Mouse (Mus musculus) CH12.LX (cell line): Measurements from ENCODE around the gene Msmp. TPM values are rescaled to one million over a fixed set of nuclear protein-coding genes. Genes with fewer than 3 reads are reported as not detected.

Experiments used
- DNase-seq: peaks from one replicate; pipeline ENCODE4 v3.0.0-alpha.2; 2013; ENCODE audit errors: extremely low read depth
- H3K27ac ChIP-seq: 2 replicates; pipeline ENCODE4 v1.5.1; 2012; ENCODE audit warnings: low read depth, mild to moderate bottlenecking, control low read depth, moderate library complexity; ENCODE audit not compliant: insufficient read depth
- H3K27me3 ChIP-seq: replicated peaks from 2 replicates; pipeline ENCODE3; 2012; ENCODE audit warnings: inconsistent platforms
- H3K36me3 ChIP-seq, 2 experiments: replicated peaks in 1 of 2; 2 replicates each; pipeline versions ENCODE3 to v1.6.1; 2012; ENCODE audit warnings: inconsistent platforms in 1 of 2, low read length in 1 of 2, mild to moderate bottlenecking in 1 of 2, mixed read lengths in 1 of 2, moderate library complexity in 1 of 2; ENCODE audit not compliant: control insufficient read depth in 1 of 2, insufficient read depth in 1 of 2
- H3K4me1 ChIP-seq, 2 experiments: 2 replicates each; pipeline ENCODE4 v1.6.1; 2012; ENCODE audit warnings: inconsistent platforms in 1 of 2, moderate library complexity in 1 of 2; ENCODE audit not compliant: insufficient read depth in 2 of 2, control insufficient read depth in 1 of 2
- H3K4me2 ChIP-seq: 2 replicates; pipeline ENCODE4 v1.6.1; 2012; ENCODE audit warnings: low read depth, mild to moderate bottlenecking, control low read depth; ENCODE audit not compliant: poor library complexity, insufficient read depth, severe bottlenecking
- H3K4me3 ChIP-seq, 3 experiments: fragments of 150-350 bp in 1 of 3; sonication (generic) in 1 of 3; replicated peaks in 1 of 3; 2 replicates each; pipeline versions ENCODE3 to v1.5.1; 2011 to 2012; ENCODE audit warnings: low read depth in 2 of 3, low read length in 2 of 3, mild to moderate bottlenecking in 2 of 3, moderate library complexity in 2 of 3, control low read depth in 1 of 3, improper control_type of control experiment in 1 of 3, inconsistent platforms in 1 of 3, mixed read lengths in 1 of 3; ENCODE audit not compliant: poor library complexity in 1 of 3
- H3K79me2 ChIP-seq: replicated peaks from 2 replicates; pipeline ENCODE4 v1.6.1; 2012; ENCODE audit warnings: mild to moderate bottlenecking, moderate library complexity; ENCODE audit not compliant: control insufficient read depth, poor library complexity, insufficient read depth, severe bottlenecking; ENCODE audit errors: extremely low read depth
- H3K9ac ChIP-seq: 2 replicates; pipeline ENCODE4 v1.6.1; 2012; ENCODE audit warnings: low read depth, mild to moderate bottlenecking, control low read depth, moderate library complexity; ENCODE audit not compliant: insufficient read depth
- H3K9me3 ChIP-seq: replicated peaks from 2 replicates; pipeline ENCODE3; 2012; ENCODE audit warnings: low read length, inconsistent platforms, mixed read lengths
- CHD1 ChIP-seq: IDR thresholded peaks from 2 replicates; pipeline ENCODE4 v1.6.1; 2012; ENCODE audit warnings: low read depth, low read length, improper control_type of control experiment, inconsistent platforms
- CHD2 ChIP-seq: IDR thresholded peaks from 2 replicates; pipeline ENCODE4 v1.6.1; 2011; ENCODE audit warnings: low read length, improper control_type of control experiment
- ELF1 ChIP-seq: IDR thresholded peaks from 2 replicates; pipeline ENCODE4 v1.6.1; 2014; ENCODE audit warnings: low read depth, mild to moderate bottlenecking, inconsistent platforms, low read length, improper control_type of control experiment
- HCFC1 ChIP-seq: IDR thresholded peaks from 2 replicates; pipeline ENCODE4 v1.6.1; 2012; ENCODE audit warnings: low read depth, mild to moderate bottlenecking, inconsistent platforms, low read length, improper control_type of control experiment
- IRF4 ChIP-seq: IDR thresholded peaks from 2 replicates; pipeline ENCODE4 v1.6.1; 2014; ENCODE audit warnings: low read depth, mild to moderate bottlenecking, inconsistent platforms, low read length, improper control_type of control experiment
- JUN ChIP-seq: IDR thresholded peaks from 2 replicates; pipeline ENCODE4 v1.6.1; 2011; ENCODE audit warnings: low read depth, mild to moderate bottlenecking, low read length, improper control_type of control experiment, moderate library complexity; ENCODE audit not compliant: insufficient read depth
- JUND ChIP-seq: conservative IDR thresholded peaks from 2 replicates; pipeline ENCODE4 v1.6.1; 2011; ENCODE audit warnings: low read depth, low read length, improper control_type of control experiment
- MAFK ChIP-seq: IDR thresholded peaks from 2 replicates; pipeline ENCODE4 v1.6.1; 2011; ENCODE audit warnings: low read length, improper control_type of control experiment; ENCODE audit not compliant: insufficient replicate concordance
- MAX ChIP-seq: IDR thresholded peaks from 2 replicates; pipeline ENCODE4 v1.6.1; 2011; ENCODE audit warnings: low read length, improper control_type of control experiment
- MEF2A ChIP-seq: IDR thresholded peaks from 2 replicates; pipeline ENCODE4 v1.6.1; 2014; ENCODE audit warnings: low read depth, mild to moderate bottlenecking, inconsistent platforms, low read length, improper control_type of control experiment, borderline replicate concordance
- MXI1 ChIP-seq: IDR thresholded peaks from 2 replicates; pipeline ENCODE4 v1.6.1; 2011; ENCODE audit warnings: mild to moderate bottlenecking, low read depth, low read length, improper control_type of control experiment
- NELFE ChIP-seq: IDR thresholded peaks from 2 replicates; pipeline ENCODE4 v1.6.1; 2011; ENCODE audit warnings: low read depth, low read length, improper control_type of control experiment
- NRF1 ChIP-seq: IDR thresholded peaks from 2 replicates; pipeline ENCODE4 v1.6.1; 2014; ENCODE audit warnings: low read depth, mild to moderate bottlenecking, inconsistent platforms, low read length, improper control_type of control experiment, moderate library complexity
- PAX5 ChIP-seq: IDR thresholded peaks from 2 replicates; pipeline ENCODE4 v1.6.1; 2012; ENCODE audit warnings: low read length, inconsistent platforms, mixed read lengths
- SMC3 ChIP-seq: IDR thresholded peaks from 2 replicates; pipeline ENCODE4 v1.6.1; 2011; ENCODE audit warnings: low read depth, low read length, improper control_type of control experiment
- TBP ChIP-seq: conservative IDR thresholded peaks from 2 replicates; pipeline ENCODE4 v1.6.1; 2011; ENCODE audit warnings: low read depth, low read length, improper control_type of control experiment
- UBTF ChIP-seq: IDR thresholded peaks from 2 replicates; pipeline ENCODE4 v1.6.1; 2012; ENCODE audit warnings: low read depth, mild to moderate bottlenecking, inconsistent platforms, low read length, improper control_type of control experiment, moderate library complexity
- USF1 ChIP-seq: IDR thresholded peaks from 2 replicates; pipeline ENCODE4 v1.6.1; 2014; ENCODE audit warnings: low read depth, mild to moderate bottlenecking, inconsistent platforms, low read length, improper control_type of control experiment
- USF2 ChIP-seq: conservative IDR thresholded peaks from 2 replicates; pipeline ENCODE4 v1.6.1; 2011; ENCODE audit warnings: low read depth, low read length, improper control_type of control experiment
- ZKSCAN1 ChIP-seq: IDR thresholded peaks from 2 replicates; pipeline ENCODE4 v1.6.1; 2012; ENCODE audit warnings: low read depth, inconsistent platforms, low read length, improper control_type of control experiment, borderline replicate concordance
- ZMIZ1 ChIP-seq: IDR thresholded peaks from 2 replicates; pipeline ENCODE4 v1.6.1; 2012; ENCODE audit warnings: low read depth, mild to moderate bottlenecking, inconsistent platforms, low read length, improper control_type of control experiment
- ZNF384 ChIP-seq: IDR thresholded peaks from 2 replicates; pipeline ENCODE4 v1.6.1; 2012; ENCODE audit warnings: low read depth, low read length, improper control_type of control experiment, inconsistent platforms
- dilution Hi-C: fragments of 300-500 bp; cut with MboI; formaldehyde crosslinking; loops from 2 replicates; pipeline ENCODE4 v1.14.3; 2020; ENCODE audit warnings: low sequenced_read_pairs; ENCODE audit not compliant: extremely low pct_unique_long_range_greater_than_20kb, extremely low pct_ligation_motif_present
- in situ Hi-C: fragments of 300-500 bp; cut with MboI; formaldehyde crosslinking; loops from 3 replicates; pipeline ENCODE4 v1.14.3; 2019; ENCODE audit warnings: low sequenced_read_pairs, low pct_ligation_motif_present, low pct_unique_long_range_greater_than_20kb, mixed read lengths
- polyA plus RNA-seq: library from polyadenylated mRNA; unstranded; fragments of >175 nt; gene quantifications from 2 replicates; pipeline ENCODE4 v1.2.1, GENCODE M21; 2012; ENCODE audit warnings: low read depth; ENCODE audit not compliant: insufficient read length
- total RNA-seq, 2 experiments: library from RNA; depleted of rRNA; stranded (reverse); fragments of 300-350 nt in 1 of 2; fragments of >200 nt in 1 of 2; gene quantifications; 2 replicates each; pipeline ENCODE4 v1.2.3; 2012 to 2014

Msmp gene
- total and polyA plus RNA-seq, 3 experiments, result 0.72 to 5.9 TPM; not detected in 1

- H3K27ac ChIP-seq, result no peak overlapping the region
These were observed 7.7 kb upstream of the Msmp start for GRCm38 (mm10) chr4:43591961-43592360.

GRCm38 (mm10) chr4:43591543-43591942 lies 7.2 kb upstream of the Msmp start:
- Histone ChIP-seq H3K27me3 (no peaks in the 10 kb centered on the region), H3K4me1 (no peaks in the 10 kb centered on the region), H3K36me3 (peaks cover 0 to 10% of the 10 kb centered on the region in 2 experiments), H3K4me2 (no peak overlapping the region), H3K79me2 (no peaks in the 10 kb centered on the region), H3K9me3 (no peaks in the 10 kb centered on the region), H3K9ac (no peak overlapping the region), H3K27ac (no peak overlapping the region), H3K4me3 (no peak overlapping the region)
- dilution Hi-C loops, result no loop called here
- in situ Hi-C loops, result no loop called here
- TF ChIP-seq ZMIZ1 (no peak), HCFC1 (no peak), MXI1 (no peak), MAX (no peak), PAX5 (no peak), UBTF (no peak), MEF2A (no peak), ELF1 (no peak), TBP (no peak), JUN (no peak), USF2 (no peak), MAFK (no peak), USF1 (no peak), NRF1 (no peak), IRF4 (no peak), NELFE (no peak)
- no peak for DNase-seq

More at GRCm38 (mm10) chr4:43591961-43592360, 7.7 kb upstream of the Msmp start:
- Histone ChIP-seq H3K9me3 (no peaks in the 10 kb centered on the region), H3K4me3 (no peak overlapping the region), H3K27me3 (no peaks in the 10 kb centered on the region), H3K4me1 (no peaks in the 10 kb centered on the region), H3K4me2 (no peak overlapping the region), H3K36me3 (peaks cover 0 to 5% of the 10 kb centered on the region in 2 experiments), H3K9ac (no peak overlapping the region), H3K79me2 (no peaks in the 10 kb centered on the region)
- in situ Hi-C loops (no loop called here), dilution Hi-C loops (no loop called here)
- DNase-seq, result no peak
- TF ChIP-seq JUN (no peak), CHD1 (no peak), CHD2 (no peak), ZNF384 (no peak), JUND (no peak), ZKSCAN1 (no peak), SMC3 (no peak), TBP (no peak), IRF4 (no peak)
